Mouse (Mus musculus) left cerebral cortex, postnatal 36 days (tissue): Measurements from ENCODE around the gene Cenpf. TPM values are rescaled to one million over a fixed set of nuclear protein-coding genes. Genes with fewer than 3 reads are reported as not detected.

ENCODE experiments used
- DNase-seq, 2 experiments: peaks; one replicate each; pipeline ENCODE4 v3.0.0; 2021 to 2022; ENCODE audit warnings: low spot score in 2 of 2, mixed read lengths in 1 of 2
- intact Hi-C: fragments of 180-260 bp; cut with DNase I; formaldehyde crosslinking; loops from one replicate; pipeline ENCODE4 v1.15.1; 2025
- total RNA-seq, 2 experiments: library from RNA; stranded (reverse); gene quantifications; 2 replicates each; pipeline ENCODE4 v1.2.3; 2021

The Cenpf gene
- total RNA-seq, 2 experiments from 2014 or later, result 0.69 to 1.5 TPM

GRCm38 (mm10) chr1:189644700-189645345 is 43.1 kb downstream of the Cenpf start:
- intact Hi-C loops, result loop anchor here (5.0 kb wide), 1 partner anchor 618 kb away; no protein-coding TSS in a partner anchor
- DNase-seq, result no peak

GRCm38 (mm10) chr1:189639581-189639980 is 48.3 kb downstream of the Cenpf start:
- no peak for DNase-seq
- intact Hi-C loops, result loop anchor here (10.0 kb wide), 1 partner anchor 415 kb away; no protein-coding TSS in a partner anchor

- intact Hi-C loops, result loop anchor here (5.0 to 10.0 kb wide), 3 partner anchors 291 to 606 kb away; no protein-coding TSS in a partner anchor
- peak in 1 of 2 experiments; percentile 27 for DNase-seq
These were observed 54.1 kb downstream of the Cenpf start for GRCm38 (mm10) chr1:189633791-189634190.

GRCm38 (mm10) chr1:189631906-189632675 is 55.8 kb downstream of the Cenpf start:
- DNase-seq, result peak; percentile 68 to 76
- intact Hi-C loops, result loop anchor here (5.0 to 10.0 kb wide), 3 partner anchors 290 to 605 kb away; no protein-coding TSS in a partner anchor

GRCm38 (mm10) chr1:189630026-189630425 is 57.9 kb downstream of the Cenpf start:
- intact Hi-C loops, result loop anchor here (5.0 to 10.0 kb wide), 3 partner anchors 288 to 603 kb away; no protein-coding TSS in a partner anchor
- no peak for DNase-seq

GRCm38 (mm10) chr1:189627976-189628768 is 59.7 kb downstream of the Cenpf start:
- intact Hi-C loops, result no loop called here
- DNase-seq, result peak in 1 of 2 experiments; percentile 23

GRCm38 (mm10) chr1:189624756-189625155 is 63.1 kb downstream of the Cenpf start:
- no peak for DNase-seq
- intact Hi-C loops, result no loop called here

GRCm38 (mm10) chr1:189618970-189619740 is 68.7 kb downstream of the Cenpf start:
- DNase-seq, result no peak
- intact Hi-C loops, result no loop called here

GRCm38 (mm10) chr1:189617381-189617780 is 70.5 kb downstream of the Cenpf start:
- intact Hi-C loops, result no loop called here
- no peak for DNase-seq

GRCm38 (mm10) chr1:189615246-189615645 is 72.6 kb downstream of the Cenpf start:
- intact Hi-C loops, result no loop called here
- peak; percentile 22 to 30 for DNase-seq

- intact Hi-C loops, result no loop called here
- DNase-seq, result no peak
These were observed 74.8 kb downstream of the Cenpf start for GRCm38 (mm10) chr1:189613076-189613475.

- intact Hi-C loops, result no loop called here
- no peak for DNase-seq
These were observed 76.1 kb downstream of the Cenpf start for GRCm38 (mm10) chr1:189611775-189612174.

- DNase-seq, result no peak
- intact Hi-C loops, result no loop called here
These were observed 79.2 kb downstream of the Cenpf start for GRCm38 (mm10) chr1:189608640-189609039.

GRCm38 (mm10) chr1:189608039-189608438 is 79.8 kb downstream of the Cenpf start:
- intact Hi-C loops, result no loop called here
- DNase-seq, result no peak

GRCm38 (mm10) chr1:189605598-189606126 is 82.2 kb downstream of the Cenpf start:
- no peak for DNase-seq
- intact Hi-C loops, result no loop called here

GRCm38 (mm10) chr1:189597096-189597495 is 90.8 kb downstream of the Cenpf start:
- intact Hi-C loops, result no loop called here
- no peak for DNase-seq
